Mouse (Mus musculus) liver, embryonic 15.5 days (tissue): Measurements from ENCODE around the gene Eef1b2. TPM values are rescaled to one million over a fixed set of nuclear protein-coding genes. Genes with fewer than 3 reads are reported as not detected.
A peak's percentile ranks its signal among the peaks of the same experiment; 100 is the strongest.
"Not testable (repeated sequence)": the region's sequence is repeated elsewhere in the genome, so short reads cannot be mapped to it uniquely, and the experiment has no call there.

Source experiments
- ATAC-seq: fragments of 200-750 bp; cut with Nextera tagmentation; 2 replicates; pipeline ENCODE4 v1.8.0; 2017; ENCODE audit warnings: moderate number of reproducible peaks, mild to moderate bottlenecking, moderate library complexity; ENCODE audit not compliant: insufficient read depth
- H3K27ac ChIP-seq: fragments of 300-500 bp; sonication (generic); replicated peaks from 2 replicates; pipeline ENCODE4 v1.5.1; 2015; ENCODE audit warnings: mild to moderate bottlenecking, inconsistent platforms
- H3K27me3 ChIP-seq: fragments of 300-500 bp; sonication (generic); 2 replicates; pipeline ENCODE4 v1.6.1; 2015; ENCODE audit warnings: mild to moderate bottlenecking, inconsistent platforms
- H3K36me3 ChIP-seq: fragments of 300-500 bp; sonication (generic); replicated peaks from 2 replicates; pipeline ENCODE4 v1.6.1; 2015; ENCODE audit warnings: moderate library complexity, mild to moderate bottlenecking, inconsistent platforms
- H3K4me1 ChIP-seq: fragments of 300-500 bp; sonication (generic); replicated peaks from 2 replicates; pipeline ENCODE4 v1.6.1; 2015; ENCODE audit warnings: inconsistent platforms
- H3K4me2 ChIP-seq: fragments of 300-500 bp; sonication (generic); 2 replicates; pipeline ENCODE4 v1.6.1; 2015; ENCODE audit warnings: moderate library complexity, mild to moderate bottlenecking, inconsistent platforms
- H3K4me3 ChIP-seq: fragments of 300-500 bp; sonication (generic); replicated peaks from 2 replicates; pipeline ENCODE4 v1.5.1; 2015; ENCODE audit warnings: mild to moderate bottlenecking, inconsistent platforms
- H3K9ac ChIP-seq: fragments of 300-500 bp; sonication (generic); 2 replicates; pipeline ENCODE4 v1.6.1; 2015; ENCODE audit warnings: moderate library complexity, mild to moderate bottlenecking, inconsistent platforms
- H3K9me3 ChIP-seq: fragments of 300-500 bp; sonication (generic); replicated peaks from 2 replicates; pipeline ENCODE4 v1.6.1; 2016; ENCODE audit warnings: inconsistent platforms
- WGBS: fragments of 180-500 bp; shearing (Covaris S2); methylation state at CpG from one replicate; pipeline ENCODE4 v1.1.7; 2015; ENCODE audit warnings: mixed read lengths; ENCODE audit not compliant: insufficient replicate concordance; 5-methylcytosine and 5-hydroxymethylcytosine counted together
- polyA plus RNA-seq: library from polyadenylated mRNA; unstranded; fragments of >200 nt; fragmentation: Nextera tagmentation; extraction: Ambion mirVana; gene quantifications from 2 replicates; pipeline ENCODE4 v1.2.1, GENCODE M21; 2015

The Eef1b2 gene
- 246 and 251 TPM in 2 replicates for polyA plus RNA-seq

DNA sequence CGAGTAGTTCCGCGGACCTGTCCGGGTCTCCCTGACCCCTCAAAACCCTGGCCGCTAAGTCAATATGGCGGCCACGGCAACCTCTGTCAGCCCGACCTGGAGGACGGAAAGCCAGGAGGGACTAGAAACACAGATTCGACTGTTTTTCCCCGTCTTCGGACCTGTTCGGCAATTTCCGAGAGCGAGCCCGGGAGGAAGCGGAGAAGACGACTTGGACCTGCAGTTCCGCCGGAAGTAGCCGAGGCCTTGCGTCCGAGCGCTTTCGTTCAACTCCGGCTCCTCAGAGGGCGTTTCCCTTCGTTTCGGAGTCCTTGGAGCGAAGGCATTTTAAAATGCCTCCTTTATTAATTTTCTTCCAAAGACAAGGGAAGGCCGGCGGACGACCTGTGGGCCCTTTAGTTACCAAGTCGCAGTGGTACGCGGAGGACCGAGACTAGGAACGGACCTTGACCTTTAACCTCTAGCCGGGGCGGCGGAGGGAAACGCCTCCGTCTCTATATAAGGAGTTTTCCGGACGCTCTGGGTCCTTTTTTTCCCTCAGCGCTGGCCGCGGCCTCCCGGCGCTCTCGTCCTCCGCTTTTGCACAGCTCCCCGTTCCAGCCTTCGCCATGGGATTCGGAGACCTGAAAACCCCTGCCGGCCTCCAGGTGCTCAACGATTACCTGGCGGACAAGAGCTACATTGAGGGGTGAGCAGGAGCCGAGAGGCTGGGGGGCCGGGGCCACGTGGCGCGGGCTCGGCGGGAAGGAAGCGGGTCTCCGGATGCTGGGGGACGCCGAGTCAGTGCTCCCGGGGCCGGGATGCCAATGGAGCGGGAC lies at the start of gene Eef1b2, which contains the start of gene Ndufs1:
Gene Eef1b2, plus strand, starts transcription at position 222 of the 818 bp plus-strand sequence.
Gene Ndufs1, minus strand, starts transcription at position 230 of the 818 bp plus-strand sequence.
- ATAC-seq = peak; percentile 85
- H3K9ac ChIP-seq = peak within 1 kb of the TSS; percentile 93
- peak within 1 kb of the TSS; percentile 90 for H3K4me3 ChIP-seq
- H3K4me2 ChIP-seq = peak within 1 kb of the TSS; percentile 84
- H3K9me3 ChIP-seq = no peaks in the 10 kb centered on the region
- WGBS = under 1% methylated on average over 72 of the region's 72 CpGs
- peaks cover 36% of the 10 kb centered on the region for H3K4me1 ChIP-seq
- H3K27ac ChIP-seq = peak within 1 kb of the TSS; percentile 88
- H3K27me3 ChIP-seq = no peaks in the 10 kb centered on the region
- peaks cover 37% of the 10 kb centered on the region for H3K36me3 ChIP-seq

GRCm38 (mm10) chr1:63129273-63129672 lies 47.4 kb upstream of the Eef1b2 start:
- Histone ChIP-seq H3K4me1 (peaks cover 30% of the 10 kb centered on the region), H3K27ac (peak overlapping the region; percentile 24; the same call in 1 of the 2 replicates), H3K4me2 (peak overlapping the region; percentile 75), H3K4me3 (no peak overlapping the region), H3K36me3 (peaks cover 20% of the 10 kb centered on the region), H3K9me3 (no peaks in the 10 kb centered on the region), H3K27me3 (no peaks in the 10 kb centered on the region), H3K9ac (no peak overlapping the region)
- WGBS = 60% methylated on average over 3 of the region's 3 CpGs
- ATAC-seq = no peak

- H3K9me3 ChIP-seq = no peaks in the 10 kb centered on the region
- peaks cover 30% of the 10 kb centered on the region for H3K4me1 ChIP-seq
- peak overlapping the region; percentile 44 for H3K4me3 ChIP-seq
- WGBS = 7% methylated on average over 18 of the region's 18 CpGs
- peak overlapping the region; percentile 75 for H3K4me2 ChIP-seq
- H3K27ac ChIP-seq = peak overlapping the region; percentile 59
- H3K9ac ChIP-seq = peak overlapping the region; percentile 47; the same call in 1 of the 2 replicates
- H3K36me3 ChIP-seq = peaks cover 18% of the 10 kb centered on the region
- ATAC-seq = peak; percentile 66
- H3K27me3 ChIP-seq = no peaks in the 10 kb centered on the region
Observed at GRCm38 (mm10) chr1:63129857-63130690, 46.6 kb upstream of the Eef1b2 start.

GRCm38 (mm10) chr1:63130883-63131282 lies 45.7 kb upstream of the Eef1b2 start:
- H3K27me3 ChIP-seq = no peaks in the 10 kb centered on the region
- peaks cover 10% of the 10 kb centered on the region; the same call in 1 of the 2 replicates for H3K36me3 ChIP-seq
- WGBS = 24% methylated on average over 2 of the region's 2 CpGs
- H3K9me3 ChIP-seq = no peaks in the 10 kb centered on the region
- peaks cover 24% of the 10 kb centered on the region for H3K4me1 ChIP-seq
- ATAC-seq = no peak
- no peak overlapping the region for H3K4me3 ChIP-seq
- H3K9ac ChIP-seq = no peak overlapping the region
- no peak overlapping the region for H3K4me2 ChIP-seq
- H3K27ac ChIP-seq = peak overlapping the region; percentile 59; the same call in 1 of the 2 replicates

GRCm38 (mm10) chr1:63131766-63132165 lies 44.9 kb upstream of the Eef1b2 start:
- Histone ChIP-seq H3K4me2 (no peak overlapping the region), H3K27me3 (no peaks in the 10 kb centered on the region), H3K36me3 (0 out of 2 replicates have a peak, but pooled peaks cover 4% of the 10 kb centered on the region), H3K4me3 (no peak overlapping the region), H3K4me1 (peaks cover 20% of the 10 kb centered on the region), H3K9ac (no peak overlapping the region), H3K27ac (no peak overlapping the region), H3K9me3 (no peaks in the 10 kb centered on the region)
- WGBS = 83% methylated on average over 11 of the region's 11 CpGs
- ATAC-seq = no peak

DNA sequence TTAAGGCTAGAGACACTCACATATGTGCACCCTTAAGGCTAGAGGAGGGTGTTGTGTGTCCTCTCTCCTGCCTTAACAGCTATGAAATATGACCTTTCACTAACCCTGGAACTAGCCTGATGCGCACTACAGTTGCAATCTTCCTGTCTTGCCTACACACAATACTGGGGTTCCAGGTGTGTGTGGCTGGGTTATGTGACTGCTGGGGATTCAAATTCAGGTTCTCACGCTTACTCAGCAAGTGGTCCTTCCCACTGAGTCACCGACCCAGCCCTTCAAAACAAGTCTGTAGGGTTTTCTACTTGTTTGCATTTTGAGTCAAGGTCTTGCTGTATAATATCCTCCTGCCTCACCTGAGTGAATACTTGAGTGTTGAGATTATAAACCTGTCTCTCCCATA lies 42.1 kb upstream of the Eef1b2 start:
- no peak for ATAC-seq
- H3K4me3 ChIP-seq = no peak overlapping the region
- H3K4me1 ChIP-seq = peaks cover 17% of the 10 kb centered on the region
- H3K4me2 ChIP-seq = no peak overlapping the region
- H3K36me3 ChIP-seq = peaks cover 8% of the 10 kb centered on the region
- no peak overlapping the region for H3K27ac ChIP-seq
- H3K9ac ChIP-seq = no peak overlapping the region
- 67% methylated on average over 3 of the region's 3 CpGs for WGBS
- no peaks in the 10 kb centered on the region for H3K27me3 ChIP-seq
- H3K9me3 ChIP-seq = no peaks in the 10 kb centered on the region

- WGBS = 65% methylated on average over 2 of the region's 2 CpGs
- Histone ChIP-seq H3K27ac (no peak overlapping the region), H3K36me3 (peaks cover 32% of the 10 kb centered on the region), H3K4me3 (no peak overlapping the region), H3K27me3 (no peaks in the 10 kb centered on the region), H3K9ac (no peak overlapping the region), H3K9me3 (no peaks in the 10 kb centered on the region), H3K4me1 (0 out of 2 replicates have a peak, but pooled peaks cover 2% of the 10 kb centered on the region), H3K4me2 (no peak overlapping the region)
- no peak for ATAC-seq
Observed at GRCm38 (mm10) chr1:63137971-63138370, 38.7 kb upstream of the Eef1b2 start.

DNA sequence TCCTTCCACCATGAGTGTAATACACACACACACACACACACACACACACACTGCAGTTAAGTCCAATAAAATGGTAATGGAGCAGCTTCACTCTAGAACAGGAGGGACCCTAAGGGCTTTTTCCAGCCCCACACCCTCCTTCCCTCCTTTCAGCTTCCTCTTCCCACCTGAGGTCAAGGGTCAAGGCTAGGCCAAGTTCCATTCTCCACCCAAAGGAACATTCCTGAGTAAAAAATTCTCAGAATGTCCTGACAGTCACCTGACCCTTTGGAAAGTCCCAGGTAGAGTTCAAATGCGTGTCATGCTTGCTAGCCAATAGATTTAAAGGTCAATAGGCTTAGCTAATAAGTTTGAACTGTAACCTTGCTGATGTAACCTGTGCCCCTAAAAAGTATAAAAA lies 38.0 kb upstream of the Eef1b2 start:
- H3K9me3 ChIP-seq, H3K4me3 ChIP-seq, H3K9ac ChIP-seq, H3K27me3 ChIP-seq, H3K27ac ChIP-seq, ATAC-seq, H3K4me2 ChIP-seq, H3K4me1 ChIP-seq: not testable (repeated sequence)
- 77% methylated on average over 1 of the region's 1 CpGs for WGBS
- peaks cover 36% of the 10 kb centered on the region for H3K36me3 ChIP-seq

- WGBS = 79% methylated on average over 13 of the region's 13 CpGs
- H3K4me3 ChIP-seq = no peak overlapping the region
- no peak overlapping the region for H3K27ac ChIP-seq
- H3K27me3 ChIP-seq = no peaks in the 10 kb centered on the region
- H3K9ac ChIP-seq = no peak overlapping the region
- no peak for ATAC-seq
- H3K36me3 ChIP-seq = peaks cover 53% of the 10 kb centered on the region
- H3K4me1 ChIP-seq = no peaks in the 10 kb centered on the region
- H3K4me2 ChIP-seq = no peak overlapping the region
- H3K9me3 ChIP-seq = no peaks in the 10 kb centered on the region
Observed at GRCm38 (mm10) chr1:63140231-63140630, 36.4 kb upstream of the Eef1b2 start.

- Histone ChIP-seq H3K9me3 (no peaks in the 10 kb centered on the region), H3K36me3 (peaks cover 78% of the 10 kb centered on the region), H3K4me3 (no peak overlapping the region), H3K27ac (no peak overlapping the region), H3K27me3 (no peaks in the 10 kb centered on the region), H3K4me2 (no peak overlapping the region), H3K9ac (no peak overlapping the region), H3K4me1 (0 out of 2 replicates have a peak, but pooled peaks cover 3% of the 10 kb centered on the region)
- WGBS = 39% methylated on average over 2 of the region's 2 CpGs
- no peak for ATAC-seq
Observed at GRCm38 (mm10) chr1:63168638-63169037, 8.0 kb upstream of the Eef1b2 start.

DNA sequence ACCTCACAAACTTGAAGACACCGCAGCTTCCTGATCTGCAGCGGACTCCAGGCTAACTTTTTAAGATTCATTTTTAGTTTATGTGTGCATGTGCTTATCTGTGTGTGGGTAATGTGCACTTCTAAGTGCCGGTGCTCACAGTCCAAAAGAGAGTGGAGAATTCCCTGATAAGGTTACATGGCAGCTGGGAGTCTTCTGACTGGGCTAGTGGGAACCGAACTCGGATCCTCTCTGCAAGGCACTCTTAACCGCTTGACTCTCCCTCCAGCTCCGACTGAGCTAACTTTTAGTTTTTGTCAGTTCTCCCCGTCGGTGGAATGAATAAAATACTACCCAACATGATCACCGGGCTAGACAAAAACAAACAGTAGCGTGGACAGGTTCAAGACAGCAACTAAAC lies 772 bp upstream of the Eef1b2 start:
- peak overlapping the region; percentile 84 for H3K4me2 ChIP-seq
- H3K9me3 ChIP-seq = no peaks in the 10 kb centered on the region
- peak overlapping the region; percentile 88 for H3K27ac ChIP-seq
- peak overlapping the region; percentile 93 for H3K9ac ChIP-seq
- H3K4me3 ChIP-seq = peak overlapping the region; percentile 90
- H3K36me3 ChIP-seq = peaks cover 42% of the 10 kb centered on the region
- ATAC-seq = no peak
- H3K27me3 ChIP-seq = no peaks in the 10 kb centered on the region
- 3% methylated on average over 11 of the region's 11 CpGs for WGBS
- peaks cover 36% of the 10 kb centered on the region for H3K4me1 ChIP-seq
